In genomic region chr5:103813997-103814542, GRCm38 (mm10) we compare ENCODE assay signal across 22 mouse cellular contexts.
DNase-seq lines count a peak whose midpoint lies in the region; ATAC-seq and TF ChIP-seq lines count a peak whose summit lies in the region.
"Had no signal": no experiment of that assay in that cellular context is flagged by ENCODE, and none has a peak within 500 bp of the region (broad histone marks: within the 10 kb centered on the region; RNA-seq: fewer than 3 reads in every experiment).

No protein-coding gene starts in this region.

- intact Hi-C loops in heart, adult 2 months (cut with DNase I): no loop called here

- no peak overlapping the region for H3K4me3 ChIP-seq in heart, adult 2 months
- no peak overlapping the region for H3K4me3 ChIP-seq in heart, embryonic 12.5 days
- no peak overlapping the region for H3K4me3 ChIP-seq in liver, adult 2 months (ENCODE audit: insufficient read depth, low read depth, low read length)
- H3K4me3 ChIP-seq in liver, postnatal 0 days (ENCODE audit: low read depth, low read length): no peak overlapping the region
- no peak overlapping the region for H3K4me3 ChIP-seq in MEL (ENCODE audit: control insufficient read depth in 1 of 2, insufficient read depth in 1 of 2, low read depth in 2 of 2, low read length in 2 of 2)
- no peak overlapping the region for H3K4me3 ChIP-seq in stomach, embryonic 15.5 days (replicated peaks)
- H3K4me3 ChIP-seq in embryonic facial prominence, embryonic 10.5 days: no peak overlapping the region
- H3K4me3 ChIP-seq: forebrain, embryonic 12.5 days; heart, embryonic 15.5 days; hindbrain, embryonic 15.5 days; left cerebral cortex, adult 2 months; liver, embryonic 13.5 days had no signal

- H3K9me3 ChIP-seq in heart, embryonic 12.5 days (replicated peaks): no peaks in the 10 kb centered on the region
- H3K9me3 ChIP-seq in liver, postnatal 0 days (ENCODE audit: low read length): no peaks in the 10 kb centered on the region
- no peaks in the 10 kb centered on the region for H3K9me3 ChIP-seq in MEL (replicated peaks; ENCODE audit: insufficient read depth, low read length)
- no peaks in the 10 kb centered on the region for H3K9me3 ChIP-seq in stomach, embryonic 15.5 days
- H3K9me3 ChIP-seq in embryonic facial prominence, embryonic 10.5 days: no peaks in the 10 kb centered on the region
- H3K9me3 ChIP-seq: forebrain, embryonic 12.5 days; heart, embryonic 15.5 days; hindbrain, embryonic 15.5 days; liver, embryonic 13.5 days had no signal

- H3K79me2 ChIP-seq in heart, adult 2 months (replicated peaks; ENCODE audit: control insufficient read depth, insufficient read depth, low read length): peaks cover 3% of the 10 kb centered on the region; the same call in 1 of the 2 replicates
- H3K79me2 ChIP-seq in liver, adult 2 months (ENCODE audit: control insufficient read depth, insufficient read depth, low read length): peaks cover 9% of the 10 kb centered on the region; the same call in 1 of the 2 replicates
- no peaks in the 10 kb centered on the region; the same call in 1 of the 2 replicates for H3K79me2 ChIP-seq in MEL (ENCODE audit: control insufficient read depth, insufficient read depth, low read length, poor library complexity)

- TF ChIP-seq CTCF in heart, adult 2 months (IDR thresholded peaks at IDR 0.05): no peak
- no peak for TF ChIP-seq CTCF in liver, adult 2 months (IDR thresholded peaks at IDR 0.05; ENCODE audit: low read depth, low read length)
- no peak for TF ChIP-seq CTCF in liver, postnatal 0 days (IDR thresholded peaks at IDR 0.05; ENCODE audit: low read depth)
- TF ChIP-seq CTCF in MEL (IDR thresholded peaks at IDR 0.05 in 2 of 3, conservative IDR thresholded peaks at IDR 0.05 in 1 of 3; ENCODE audit: control insufficient read depth in 1 of 3, insufficient read depth in 1 of 3, low read depth in 2 of 3, low read length in 3 of 3, poor library complexity in 1 of 3, severe bottlenecking in 1 of 3): no peak

- TF ChIP-seq RAD21 in MEL (IDR thresholded peaks at IDR 0.05; ENCODE audit: low read depth, low read length): no peak

- H3K36me3 ChIP-seq in heart, adult 2 months (ENCODE audit: control insufficient read depth, insufficient read depth, low read length): peaks cover 10% of the 10 kb centered on the region; the same call in 1 of the 2 replicates
- peaks cover 14% of the 10 kb centered on the region for H3K36me3 ChIP-seq in heart, embryonic 12.5 days
- H3K36me3 ChIP-seq in liver, adult 2 months (ENCODE audit: control insufficient read depth, insufficient read depth, low read length): peaks cover 3% of the 10 kb centered on the region; the same call in 1 of the 2 replicates
- H3K36me3 ChIP-seq in liver, postnatal 0 days (replicated peaks; ENCODE audit: insufficient read depth, low read length): peaks cover 63% of the 10 kb centered on the region
- H3K36me3 ChIP-seq in MEL (ENCODE audit: control insufficient read depth in 1 of 2, insufficient read depth in 2 of 2, low read length in 2 of 2): peaks cover 10 to 19% of the 10 kb centered on the region in 2 experiments
- no peaks in the 10 kb centered on the region for H3K36me3 ChIP-seq in stomach, embryonic 15.5 days
- H3K36me3 ChIP-seq in embryonic facial prominence, embryonic 10.5 days (replicated peaks): no peaks in the 10 kb centered on the region
- H3K36me3 ChIP-seq: forebrain, embryonic 12.5 days; heart, embryonic 15.5 days; hindbrain, embryonic 15.5 days had no signal

- peak overlapping the region; percentile 54 for H3K27ac ChIP-seq in heart, adult 2 months
- H3K27ac ChIP-seq in heart, embryonic 12.5 days (ENCODE audit: poor library complexity, severe bottlenecking): no peak overlapping the region
- no peak overlapping the region for H3K27ac ChIP-seq in liver, adult 2 months (replicated peaks; ENCODE audit: insufficient read depth, low read depth, low read length)
- no peak overlapping the region for H3K27ac ChIP-seq in liver, postnatal 0 days (ENCODE audit: low read depth)
- H3K27ac ChIP-seq in MEL (ENCODE audit: control insufficient read depth, low read depth, low read length): no peak overlapping the region
- peak overlapping the region; percentile 69; the same call in 1 of the 2 replicates for H3K27ac ChIP-seq in stomach, embryonic 15.5 days
- H3K27ac ChIP-seq in embryonic facial prominence, embryonic 10.5 days (replicated peaks): no peak overlapping the region
- H3K27ac ChIP-seq: forebrain, embryonic 12.5 days; hindbrain, embryonic 15.5 days; left cerebral cortex, adult 2 months; liver, embryonic 13.5 days had no signal

- no peak for TF ChIP-seq EP300 in heart, adult 2 months (IDR thresholded peaks at IDR 0.05; ENCODE audit: insufficient read depth, low read depth, low read length)
- no peak for TF ChIP-seq EP300 in liver, postnatal 0 days (IDR thresholded peaks at IDR 0.05; ENCODE audit: low read depth)
- TF ChIP-seq EP300 in MEL (IDR thresholded peaks at IDR 0.05; ENCODE audit: low read depth in 1 of 2, low read length in 2 of 2): no peak

- H3K27me3 ChIP-seq in heart, adult 2 months (ENCODE audit: control insufficient read depth, insufficient read depth, low read length): no peaks in the 10 kb centered on the region
- no peaks in the 10 kb centered on the region for H3K27me3 ChIP-seq in heart, embryonic 12.5 days (replicated peaks)
- no peaks in the 10 kb centered on the region for H3K27me3 ChIP-seq in liver, adult 2 months (ENCODE audit: control insufficient read depth, insufficient read depth, low read length)
- no peaks in the 10 kb centered on the region for H3K27me3 ChIP-seq in liver, postnatal 0 days (ENCODE audit: insufficient read depth, low read length)
- H3K27me3 ChIP-seq in MEL (ENCODE audit: control insufficient read depth in 1 of 2, insufficient read depth in 2 of 2, low read length in 2 of 2): no peaks in the 10 kb centered on the region
- H3K27me3 ChIP-seq in stomach, embryonic 15.5 days (replicated peaks): no peaks in the 10 kb centered on the region
- no peaks in the 10 kb centered on the region for H3K27me3 ChIP-seq in embryonic facial prominence, embryonic 10.5 days (replicated peaks; ENCODE audit: low read depth, poor library complexity, severe bottlenecking)
- H3K27me3 ChIP-seq: forebrain, embryonic 12.5 days; heart, embryonic 15.5 days; hindbrain, embryonic 15.5 days; liver, embryonic 13.5 days had no signal

- no peak overlapping the region for H3K4me2 ChIP-seq in heart, embryonic 12.5 days
- H3K4me2 ChIP-seq in liver, postnatal 0 days (ENCODE audit: low read depth, low read length): no peak overlapping the region
- no peak overlapping the region for H3K4me2 ChIP-seq in stomach, embryonic 15.5 days
- H3K4me2 ChIP-seq: forebrain, embryonic 12.5 days; heart, embryonic 15.5 days; hindbrain, embryonic 15.5 days; liver, embryonic 13.5 days had no signal

- no peak for DNase-seq in heart, adult 2 months
- peak; percentile 58 for DNase-seq in liver, adult 2 months (ENCODE audit: extremely low read depth, low read depth, low spot score)
- no peak for DNase-seq in liver, postnatal 0 days
- DNase-seq in MEL (ENCODE audit: low read depth, low spot score): peak; percentile 8
- DNase-seq in embryonic facial prominence, embryonic 10.5 days (ENCODE audit: low spot score): no peak
- no peak for DNase-seq in right cerebral cortex, postnatal 10 days (ENCODE audit: low spot score in 2 of 2)
- DNase-seq: cerebellum, adult 2 months; cerebellum, postnatal 36 days; gastrocnemius, postnatal 14 days; heart, postnatal 4 days; kidney, postnatal 14 days; left cerebral cortex, postnatal 4 days; liver, embryonic 13.5 days; right cerebral cortex, postnatal 4 days; thymus, postnatal 36 days had no signal

- no peak for TF ChIP-seq POLR2A in heart, adult 2 months (IDR thresholded peaks at IDR 0.05; ENCODE audit: insufficient read depth, low read depth, low read length)
- no peak for TF ChIP-seq POLR2A in liver, adult 2 months (IDR thresholded peaks at IDR 0.05; ENCODE audit: extremely low read depth, insufficient read depth, low read length)
- TF ChIP-seq POLR2A in MEL (IDR thresholded peaks at IDR 0.05; ENCODE audit: control insufficient read depth in 1 of 2, insufficient read depth in 1 of 2, low read depth in 1 of 2, low read length in 2 of 2, poor library complexity in 1 of 2): no peak

- no peak overlapping the region for H3K9ac ChIP-seq in heart, adult 2 months (ENCODE audit: low read depth, low read length)
- no peak overlapping the region for H3K9ac ChIP-seq in heart, embryonic 12.5 days
- H3K9ac ChIP-seq in liver, adult 2 months (ENCODE audit: low read depth, low read length): no peak overlapping the region
- no peak overlapping the region for H3K9ac ChIP-seq in liver, postnatal 0 days (replicated peaks)
- no peak overlapping the region for H3K9ac ChIP-seq in MEL (ENCODE audit: control insufficient read depth, low read depth, low read length, poor library complexity, severe bottlenecking)
- no peak overlapping the region for H3K9ac ChIP-seq in stomach, embryonic 15.5 days
- H3K9ac ChIP-seq: forebrain, embryonic 12.5 days; heart, embryonic 15.5 days; hindbrain, embryonic 15.5 days; liver, embryonic 13.5 days had no signal

- H3K4me1 ChIP-seq in heart, adult 2 months (ENCODE audit: control insufficient read depth, insufficient read depth, low read length): peaks cover 13% of the 10 kb centered on the region
- H3K4me1 ChIP-seq in heart, embryonic 12.5 days (replicated peaks): peaks cover 18% of the 10 kb centered on the region
- H3K4me1 ChIP-seq in liver, adult 2 months (ENCODE audit: control insufficient read depth, insufficient read depth, low read length): peaks cover 9% of the 10 kb centered on the region
- H3K4me1 ChIP-seq in liver, postnatal 0 days (ENCODE audit: insufficient read depth): peaks cover 5% of the 10 kb centered on the region; the same call in 1 of the 2 replicates
- H3K4me1 ChIP-seq in MEL (ENCODE audit: control insufficient read depth in 1 of 2, insufficient read depth in 2 of 2, low read length in 2 of 2): peaks cover 4 to 14% of the 10 kb centered on the region in 2 experiments
- no peaks in the 10 kb centered on the region for H3K4me1 ChIP-seq in stomach, embryonic 15.5 days
- peaks cover 13% of the 10 kb centered on the region for H3K4me1 ChIP-seq in embryonic facial prominence, embryonic 10.5 days
- H3K4me1 ChIP-seq: forebrain, embryonic 12.5 days; hindbrain, embryonic 15.5 days had no signal

- ATAC-seq in heart, embryonic 12.5 days (ENCODE audit: insufficient number of reproducible peaks, low FRiP score): no peak
- ATAC-seq in liver, postnatal 0 days: no peak
- ATAC-seq in stomach, embryonic 15.5 days (ENCODE audit: insufficient read depth, low FRiP score, low read depth): no peak
- ATAC-seq: CD4-positive, CD25-positive, alpha-beta regulatory T cell, adult 4 months had no signal

- WGBS in heart, adult 2 months: 64% methylated on average over 12 of the region's 12 CpGs
- WGBS in heart, embryonic 12.5 days: 77% methylated on average over 12 of the region's 12 CpGs
- 63% methylated on average over 12 of the region's 12 CpGs for WGBS in liver, adult 2 months
- WGBS in liver, postnatal 0 days (ENCODE audit: insufficient replicate concordance): 72% methylated on average over 12 of the region's 12 CpGs
- WGBS in stomach, embryonic 15.5 days: 75% methylated on average over 12 of the region's 12 CpGs
- 89% methylated on average over 12 of the region's 12 CpGs for WGBS in embryonic facial prominence, embryonic 10.5 days

TF ChIP-seq in MEL, 35 proteins besides CTCF, POLR2A, EP300 and RAD21 (continues in another document):
- TF ChIP-seq JUND (IDR thresholded peaks at IDR 0.05; ENCODE audit: low read depth, low read length) (no peak), RCOR1 (IDR thresholded peaks at IDR 0.05; ENCODE audit: low read depth, low read length) (no peak)

Comparison
In these comparisons a context has a peak if more than half of its experiments do, and no peak if none do; other contexts are left out.
1. DNase-seq: peak in liver, adult 2 months (single experiment) and MEL (single experiment); none in heart, adult 2 months (0 of 2), liver, postnatal 0 days (single experiment), embryonic facial prominence, embryonic 10.5 days (single experiment) and right cerebral cortex, postnatal 10 days (0 of 2).
2. H3K27ac ChIP-seq: peak in heart, adult 2 months (single experiment) and stomach, embryonic 15.5 days (single experiment); none in heart, embryonic 12.5 days (single experiment), liver, adult 2 months (single experiment), liver, postnatal 0 days (single experiment), MEL (single experiment) and embryonic facial prominence, embryonic 10.5 days (single experiment).